17 mouse cellular contexts compared by ENCODE assay signal in genomic region chr9:118738311-118738710, GRCm38 (mm10).
A peak's percentile ranks its signal among the peaks of the same experiment; 100 is the strongest.
DNase-seq lines count a peak whose midpoint lies in the region; ATAC-seq and TF ChIP-seq lines count a peak whose summit lies in the region.
"Had no signal": no experiment of that assay in that cellular context is flagged by ENCODE, and none has a peak within 500 bp of the region (broad histone marks: within the 10 kb centered on the region; RNA-seq: fewer than 3 reads in every experiment).

No protein-coding gene starts in this region.

- intact Hi-C loops in gastrocnemius, adult 2 months (cut with DNase I): no loop called here

- H3K4me2 ChIP-seq in limb, embryonic 12.5 days: no peak overlapping the region
- no peak overlapping the region for H3K4me2 ChIP-seq in embryonic facial prominence, embryonic 12.5 days (replicated peaks)
- H3K4me2 ChIP-seq: midbrain, embryonic 11.5 days had no signal

- 81% methylated on average over 5 of the region's 5 CpGs for WGBS in limb, embryonic 12.5 days
- 90% methylated on average over 5 of the region's 5 CpGs for WGBS in limb, embryonic 10.5 days
- WGBS in embryonic facial prominence, embryonic 12.5 days: 83% methylated on average over 5 of the region's 5 CpGs

- no peak for DNase-seq in gastrocnemius, adult 2 months
- DNase-seq in gastrocnemius, postnatal 4 days (ENCODE audit: low spot score in 2 of 2): no peak
- DNase-seq in limb, embryonic 10.5 days (ENCODE audit: low spot score): no peak
- DNase-seq in skeletal muscle tissue, adult 2 months (ENCODE audit: low read depth, low spot score): peak; percentile 66
- no peak for DNase-seq in layer of hippocampus, postnatal 14 days (ENCODE audit: low spot score in 2 of 2)
- no peak for DNase-seq in adrenal gland, postnatal 25 days
- DNase-seq: cerebellum, adult 9-10 months; layer of hippocampus, adult 9-11 months; right cerebral cortex, postnatal 14 days; thymus, postnatal 36 days had no signal

- no peak overlapping the region for H3K9ac ChIP-seq in limb, embryonic 12.5 days (replicated peaks)
- no peak overlapping the region for H3K9ac ChIP-seq in embryonic facial prominence, embryonic 12.5 days

- no peaks in the 10 kb centered on the region for H3K27me3 ChIP-seq in limb, embryonic 12.5 days
- H3K27me3 ChIP-seq in limb, embryonic 10.5 days (ENCODE audit: low read depth, poor library complexity, severe bottlenecking): no peaks in the 10 kb centered on the region
- H3K27me3 ChIP-seq in embryonic facial prominence, embryonic 12.5 days: no peaks in the 10 kb centered on the region
- H3K27me3 ChIP-seq: Patski had no signal

- ATAC-seq in limb, embryonic 12.5 days (ENCODE audit: insufficient number of reproducible peaks, insufficient read depth, low FRiP score, low TSS enrichment, low read depth): no peak
- no peak for ATAC-seq in embryonic facial prominence, embryonic 12.5 days (ENCODE audit: insufficient number of reproducible peaks, insufficient read depth, low FRiP score, low TSS enrichment)
- ATAC-seq: forebrain, embryonic 16.5 days; hindbrain, postnatal 0 days; Patski had no signal

- no peak overlapping the region; the same call in 1 of the 2 replicates for H3K4me3 ChIP-seq in gastrocnemius, adult 2 months
- no peak overlapping the region for H3K4me3 ChIP-seq in limb, embryonic 12.5 days (replicated peaks)
- H3K4me3 ChIP-seq in limb, embryonic 10.5 days: no peak overlapping the region
- H3K4me3 ChIP-seq in embryonic facial prominence, embryonic 12.5 days: no peak overlapping the region
- H3K4me3 ChIP-seq: erythroblast, embryonic 14.5 days had no signal

- peaks cover 25% of the 10 kb centered on the region for H3K4me1 ChIP-seq in limb, embryonic 12.5 days (replicated peaks)
- peaks cover 32% of the 10 kb centered on the region for H3K4me1 ChIP-seq in limb, embryonic 10.5 days
- H3K4me1 ChIP-seq in embryonic facial prominence, embryonic 12.5 days: peaks cover 22% of the 10 kb centered on the region

- TF ChIP-seq CTCF in gastrocnemius, adult 2 months (IDR thresholded peaks at IDR 0.05): no peak

- H3K36me3 ChIP-seq in limb, embryonic 12.5 days: no peaks in the 10 kb centered on the region
- H3K36me3 ChIP-seq in limb, embryonic 10.5 days: no peaks in the 10 kb centered on the region
- H3K36me3 ChIP-seq in embryonic facial prominence, embryonic 12.5 days: no peaks in the 10 kb centered on the region

- no peaks in the 10 kb centered on the region for H3K9me3 ChIP-seq in limb, embryonic 12.5 days
- H3K9me3 ChIP-seq in limb, embryonic 10.5 days (replicated peaks): no peaks in the 10 kb centered on the region
- H3K9me3 ChIP-seq in embryonic facial prominence, embryonic 12.5 days: no peaks in the 10 kb centered on the region

- H3K27ac ChIP-seq in gastrocnemius, adult 2 months: peak overlapping the region; percentile 88
- H3K27ac ChIP-seq in limb, embryonic 12.5 days: peak overlapping the region; percentile 42; the same call in 1 of the 2 replicates
- no peak overlapping the region; the same call in 1 of the 2 replicates for H3K27ac ChIP-seq in limb, embryonic 10.5 days
- H3K27ac ChIP-seq in embryonic facial prominence, embryonic 12.5 days: 0 out of 2 replicates have a peak overlapping the region, but pooled peaks have one; percentile 47
- H3K27ac ChIP-seq: hindbrain, postnatal 0 days had no signal
